Mouse (Mus musculus): ENCODE data around the gene Apaf1. TPM values are rescaled to one million over a fixed set of nuclear protein-coding genes. Genes with fewer than 3 reads are reported as not detected.
A peak's percentile ranks its signal among the peaks of the same experiment; 100 is the strongest.

Apaf1 gene
- polyA plus RNA-seq, 1 experiment from 2014 or later, result 19.7 TPM

DNA sequence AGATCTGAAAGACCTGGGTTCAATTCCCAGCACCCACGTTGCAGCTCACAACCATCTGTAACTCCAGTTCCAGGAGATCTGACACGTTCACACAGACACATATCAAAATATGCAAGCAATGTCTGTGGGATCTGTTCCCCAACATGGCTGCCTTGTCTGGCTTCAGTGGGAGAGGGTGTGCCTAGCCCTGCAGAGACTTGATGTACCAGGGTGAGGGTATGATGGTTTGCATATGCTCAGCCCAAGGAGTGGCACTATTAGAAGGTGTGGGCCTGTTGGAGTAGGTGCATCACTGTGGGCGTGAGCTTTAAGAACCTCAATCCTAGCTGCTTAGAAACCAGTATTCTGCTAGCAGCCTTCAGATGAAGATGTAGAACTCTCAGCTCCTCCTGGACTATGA, 23.4 kb upstream of the Apaf1 start:
- WGBS, result 88% methylated on average over 3 of the region's 3 CpGs
- no peak overlapping the region for H3K4me2 ChIP-seq

DNA sequence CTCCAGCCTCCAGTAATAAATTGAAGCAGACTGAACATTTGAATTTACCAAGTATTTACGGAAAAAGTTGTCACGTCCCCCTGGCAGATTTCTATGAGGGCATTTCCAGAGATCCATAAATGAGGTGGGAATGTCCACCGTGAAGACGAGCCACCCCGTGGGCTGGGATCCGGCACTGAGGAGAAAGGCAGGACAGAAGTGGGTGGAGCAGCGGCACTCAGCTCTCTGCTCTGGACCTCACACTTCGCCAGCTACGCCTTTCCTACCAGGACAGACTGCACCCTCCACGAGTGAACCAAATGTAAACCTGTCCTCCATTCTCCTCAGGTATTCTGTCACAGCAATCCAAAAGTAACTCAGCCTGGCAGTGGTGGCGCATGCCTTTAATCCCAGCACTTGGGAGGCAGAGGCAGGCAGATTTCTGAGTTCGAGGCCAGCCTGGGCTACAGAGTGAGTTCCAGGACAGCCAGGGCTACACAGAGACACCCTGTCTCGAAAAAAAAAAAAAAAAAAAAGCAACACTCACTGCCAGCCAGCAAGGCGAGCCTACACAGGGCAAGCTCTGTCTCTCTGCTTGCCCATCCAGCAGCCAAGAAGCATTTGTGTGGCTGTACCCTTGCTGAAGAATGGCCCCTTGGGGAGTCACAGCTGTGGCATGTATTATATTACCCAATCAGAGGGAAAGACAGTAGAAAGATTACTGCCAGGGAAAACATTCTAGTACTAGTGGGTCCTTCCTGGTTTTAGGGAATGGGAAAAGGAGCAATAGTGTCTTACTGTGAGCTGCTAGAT, 20.4 kb upstream of the Apaf1 start:
- H3K27ac ChIP-seq (replicated peaks), result no peak overlapping the region
- H3K9ac ChIP-seq, result no peak overlapping the region
- ATAC-seq (ENCODE audit: low FRiP score, low read depth), result no peak
- H3K4me2 ChIP-seq, result no peak overlapping the region
- 94% methylated on average over 14 of the region's 14 CpGs for WGBS
- H3K4me3 ChIP-seq, result no peak overlapping the region
- H3K9me3 ChIP-seq, result no peaks in the 10 kb centered on the region
- no peaks in the 10 kb centered on the region for H3K27me3 ChIP-seq
- H3K36me3 ChIP-seq, result peaks cover 10% of the 10 kb centered on the region; the same call in 1 of the 2 replicates
- no peaks in the 10 kb centered on the region for H3K4me1 ChIP-seq (replicated peaks)

More for the DNA sequence above, 23.4 kb upstream of the Apaf1 start:
- no peaks in the 10 kb centered on the region for H3K27me3 ChIP-seq
- no peaks in the 10 kb centered on the region for H3K4me1 ChIP-seq (replicated peaks)
- H3K36me3 ChIP-seq, result peaks cover 16% of the 10 kb centered on the region
- no peaks in the 10 kb centered on the region for H3K9me3 ChIP-seq
- H3K4me3 ChIP-seq, result no peak overlapping the region
- no peak overlapping the region for H3K27ac ChIP-seq (replicated peaks)
- no peak for ATAC-seq (ENCODE audit: low FRiP score, low read depth)
- no peak overlapping the region for H3K9ac ChIP-seq

DNA sequence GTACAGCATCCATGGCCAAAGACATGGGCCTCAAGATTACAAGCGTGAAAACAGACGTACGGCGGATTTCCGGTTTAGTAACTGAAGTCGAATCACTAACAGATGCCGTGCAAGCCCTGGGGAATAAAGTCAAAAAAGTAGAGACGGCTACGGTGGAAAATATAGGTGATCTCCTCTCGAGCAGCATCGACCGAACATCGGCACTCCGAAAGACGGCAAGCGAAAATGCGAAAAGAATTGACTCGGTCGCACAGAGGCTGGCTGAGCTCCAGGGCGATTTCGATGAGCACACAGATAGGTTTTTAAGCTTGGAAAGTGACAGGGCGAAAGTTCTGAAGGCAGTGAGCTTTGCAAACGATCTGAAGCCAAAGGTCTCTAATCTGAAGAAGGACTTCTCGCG, 19.4 kb upstream of the Apaf1 start:
- no peak for ATAC-seq (ENCODE audit: low FRiP score, low read depth)
- H3K4me1 ChIP-seq (replicated peaks), result no peaks in the 10 kb centered on the region
- peaks cover 10% of the 10 kb centered on the region; the same call in 1 of the 2 replicates for H3K36me3 ChIP-seq
- H3K4me2 ChIP-seq, result no peak overlapping the region
- H3K9ac ChIP-seq, result no peak overlapping the region
- no peaks in the 10 kb centered on the region for H3K27me3 ChIP-seq
- H3K27ac ChIP-seq (replicated peaks), result no peak overlapping the region
- WGBS, result 96% methylated on average over 25 of the region's 25 CpGs
- no peak overlapping the region for H3K4me3 ChIP-seq
- no peaks in the 10 kb centered on the region for H3K9me3 ChIP-seq

DNA sequence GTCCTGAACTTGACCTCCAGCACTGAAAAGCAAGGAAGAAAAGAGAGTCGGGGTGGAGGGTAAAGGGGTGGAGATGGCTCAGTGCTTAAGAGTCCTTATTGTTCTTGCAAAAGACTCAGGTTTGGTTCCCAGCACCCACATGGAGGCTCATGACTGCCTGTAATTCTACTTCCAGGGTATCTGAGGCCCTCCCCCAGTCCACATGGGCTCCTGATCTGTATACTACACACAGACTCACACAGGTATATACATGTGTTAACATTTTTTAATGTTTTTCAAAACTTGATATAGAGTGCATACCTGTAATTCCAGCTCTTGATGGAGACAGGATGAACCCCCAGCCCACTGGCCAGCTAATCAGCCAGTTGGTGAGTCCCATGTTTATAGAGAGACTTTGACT, 17.5 kb upstream of the Apaf1 start:
- ATAC-seq (ENCODE audit: low FRiP score, low read depth), result no peak
- WGBS, result 86% methylated on average over 1 of the region's 1 CpGs
- no peaks in the 10 kb centered on the region for H3K27me3 ChIP-seq

DNA sequence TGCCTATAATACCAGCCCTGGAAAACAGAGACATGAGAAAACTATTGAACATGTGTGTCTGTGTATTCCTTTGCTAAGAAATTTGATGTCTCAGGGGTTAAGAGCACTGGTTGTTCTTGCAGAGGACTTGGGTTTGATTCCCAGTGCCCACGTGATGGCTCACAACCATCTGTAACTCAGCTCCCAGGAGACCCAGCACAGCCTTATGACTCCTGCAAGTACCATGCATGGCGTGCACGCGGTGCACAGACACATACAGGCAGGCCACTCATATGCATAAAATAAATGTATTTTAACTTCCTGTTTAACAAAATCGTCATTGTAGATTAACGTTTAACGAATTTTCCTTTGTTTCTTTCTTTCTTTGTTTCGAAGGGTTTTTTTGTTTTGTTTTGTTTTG, 15.5 kb upstream of the Apaf1 start:
- Histone ChIP-seq H3K27ac (replicated peaks) (no peak overlapping the region), H3K4me2 (no peak overlapping the region), H3K4me1 (replicated peaks) (no peaks in the 10 kb centered on the region), H3K4me3 (no peak overlapping the region), H3K9ac (no peak overlapping the region), H3K27me3 (no peaks in the 10 kb centered on the region), H3K36me3 (peaks cover 10% of the 10 kb centered on the region), H3K9me3 (no peaks in the 10 kb centered on the region)
- no peak for ATAC-seq (ENCODE audit: low FRiP score, low read depth)
- WGBS, result 92% methylated on average over 8 of the region's 8 CpGs

More for the DNA sequence above, 17.5 kb upstream of the Apaf1 start:
- no peaks in the 10 kb centered on the region for H3K9me3 ChIP-seq
- H3K4me3 ChIP-seq, result no peak overlapping the region
- no peak overlapping the region for H3K9ac ChIP-seq
- no peak overlapping the region for H3K4me2 ChIP-seq
- H3K4me1 ChIP-seq (replicated peaks), result no peaks in the 10 kb centered on the region
- H3K27ac ChIP-seq (replicated peaks), result no peak overlapping the region
- peaks cover 10% of the 10 kb centered on the region for H3K36me3 ChIP-seq

DNA sequence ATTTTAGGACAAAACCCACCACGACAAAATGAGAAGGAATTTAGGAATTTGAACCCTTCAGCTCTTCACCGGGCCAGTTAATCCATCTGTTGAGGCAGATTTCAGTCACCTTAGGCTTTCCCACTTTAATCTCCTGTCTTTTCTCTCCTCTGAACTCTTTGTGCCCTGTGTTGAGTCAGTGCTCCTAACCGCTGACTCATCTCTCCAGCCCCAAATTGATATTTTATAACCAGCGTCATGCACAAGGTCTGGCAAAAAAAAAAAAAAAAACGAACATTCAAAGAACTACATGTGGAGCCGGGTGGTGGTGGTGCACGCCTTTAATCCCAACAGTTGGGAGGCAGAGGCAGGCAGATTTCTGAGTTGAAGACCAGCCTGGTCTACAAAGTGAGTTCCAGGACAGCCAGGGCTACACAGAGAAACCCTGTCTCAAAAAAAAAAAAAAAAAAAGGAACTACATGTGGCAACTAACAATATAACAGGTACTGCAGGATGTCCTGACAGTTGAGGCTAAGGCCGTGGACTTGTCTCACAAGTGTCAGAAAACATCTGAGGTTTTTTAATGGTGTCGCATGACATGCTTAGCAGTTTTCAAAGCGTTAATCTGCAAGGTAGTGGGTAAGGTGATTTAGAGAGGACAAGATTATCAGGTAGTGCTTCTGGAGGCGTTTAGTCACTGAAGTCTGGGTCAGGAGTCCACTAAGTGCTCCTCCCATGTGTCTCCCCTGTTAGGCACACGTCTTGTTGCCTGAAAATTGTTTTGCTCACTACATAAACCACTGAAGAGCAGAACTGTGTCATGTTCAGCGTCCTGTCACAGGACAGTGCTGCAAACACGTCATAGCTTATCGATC, 11.9 kb upstream of the Apaf1 start:
- Histone ChIP-seq H3K9me3 (no peaks in the 10 kb centered on the region), H3K4me2 (no peak overlapping the region), H3K27ac (replicated peaks) (no peak overlapping the region), H3K4me3 (no peak overlapping the region), H3K9ac (no peak overlapping the region), H3K36me3 (no peaks in the 10 kb centered on the region; the same call in 1 of the 2 replicates), H3K4me1 (replicated peaks) (no peaks in the 10 kb centered on the region), H3K27me3 (no peaks in the 10 kb centered on the region)
- 90% methylated on average over 15 of the region's 15 CpGs for WGBS
- no peak for ATAC-seq (ENCODE audit: low FRiP score, low read depth)

DNA sequence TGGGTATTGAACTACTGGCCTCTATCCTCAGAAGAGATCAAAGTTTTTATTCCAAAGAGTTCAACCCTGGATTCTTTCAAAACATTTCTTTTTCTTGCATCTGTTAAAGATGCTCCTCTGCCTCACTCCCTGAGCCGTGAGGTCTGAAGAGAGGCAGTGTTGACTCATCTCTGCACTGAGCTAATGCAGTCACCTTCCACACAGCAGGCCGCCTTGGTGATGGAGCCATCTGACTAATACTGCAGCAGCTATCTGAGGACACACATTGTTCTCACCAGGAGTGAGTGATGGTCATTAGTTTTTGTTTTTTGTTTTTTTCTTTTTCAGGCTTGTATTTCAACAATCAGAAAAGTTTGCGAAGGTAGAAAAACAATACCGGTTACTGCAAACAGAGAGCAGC, 10.2 kb upstream of the Apaf1 start:
- Histone ChIP-seq H3K4me3 (no peak overlapping the region), H3K4me1 (replicated peaks) (no peaks in the 10 kb centered on the region), H3K36me3 (no peaks in the 10 kb centered on the region; the same call in 1 of the 2 replicates), H3K9me3 (no peaks in the 10 kb centered on the region), H3K4me2 (no peak overlapping the region), H3K27ac (replicated peaks) (no peak overlapping the region), H3K9ac (no peak overlapping the region), H3K27me3 (no peaks in the 10 kb centered on the region)
- WGBS, result 86% methylated on average over 4 of the region's 4 CpGs
- ATAC-seq (ENCODE audit: low FRiP score, low read depth), result no peak

DNA sequence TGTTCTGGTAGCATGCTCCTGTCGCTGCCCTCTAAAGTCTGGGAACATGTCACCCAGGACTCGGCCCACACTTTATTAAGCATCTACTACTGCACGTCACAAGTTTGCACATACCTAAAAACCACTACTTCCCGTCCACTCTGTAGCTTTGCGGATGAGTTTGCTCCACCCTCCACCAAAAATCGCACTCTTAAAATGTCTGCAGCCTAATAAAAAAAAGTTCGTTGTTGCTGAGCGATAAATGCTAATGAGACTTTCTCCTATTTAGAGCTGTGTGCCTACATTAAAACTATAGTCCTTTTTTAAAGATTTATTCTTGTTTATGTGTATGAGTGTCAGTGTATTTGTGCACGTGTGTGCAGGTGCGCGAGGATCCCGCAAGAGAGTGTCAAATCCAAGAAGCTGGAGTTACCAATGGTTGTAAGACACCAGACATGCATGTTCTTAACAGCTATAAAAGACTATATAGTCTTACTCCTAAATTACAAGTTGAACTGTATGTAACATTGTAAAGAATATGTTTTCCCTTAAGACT, 890 bp upstream of the Apaf1 start:
- no peak for ATAC-seq (ENCODE audit: low FRiP score, low read depth)
- Histone ChIP-seq H3K36me3 (0 out of 2 replicates have a peak, but pooled peaks cover under 1% of the 10 kb centered on the region), H3K27me3 (no peaks in the 10 kb centered on the region), H3K4me1 (replicated peaks) (peaks cover 14% of the 10 kb centered on the region), H3K9ac (peak overlapping the region; percentile 63), H3K4me3 (peak overlapping the region; percentile 94), H3K27ac (replicated peaks) (peak overlapping the region; percentile 90), H3K9me3 (no peaks in the 10 kb centered on the region), H3K4me2 (peak overlapping the region; percentile 78)
- 43% methylated on average over 12 of the region's 12 CpGs for WGBS

DNA sequence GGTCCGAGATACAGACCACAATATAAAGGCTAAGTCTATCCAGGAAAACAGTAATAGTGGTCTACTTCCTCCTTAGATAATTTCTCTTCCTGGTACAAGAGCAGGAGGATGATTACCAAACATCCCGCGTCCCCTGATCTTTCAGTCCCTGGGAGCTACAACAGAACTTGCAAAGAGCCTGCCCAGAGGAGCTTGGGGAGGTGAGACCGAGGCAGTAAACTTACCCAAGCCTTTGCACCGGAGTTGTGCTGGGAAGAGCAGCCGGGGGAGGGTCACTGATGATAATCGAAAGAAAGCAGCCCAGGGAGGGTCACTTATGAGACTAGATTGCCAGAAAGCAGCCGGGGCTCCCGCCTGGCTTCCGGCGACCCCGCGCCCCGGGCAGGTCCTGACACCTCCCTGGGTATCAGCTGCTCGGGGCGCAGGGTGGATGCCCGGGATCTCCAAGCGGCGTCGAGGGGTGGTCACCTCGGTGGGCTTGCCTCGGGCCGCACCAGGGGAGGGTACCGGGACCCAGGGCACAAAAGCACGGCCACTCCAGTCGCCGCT, 537 bp downstream of the Apaf1 start:
- H3K27me3 ChIP-seq, result no peaks in the 10 kb centered on the region
- peak; percentile 55 for ATAC-seq (ENCODE audit: low FRiP score, low read depth)
- H3K9ac ChIP-seq, result peak overlapping the region; percentile 90
- peaks cover 14% of the 10 kb centered on the region for H3K4me1 ChIP-seq (replicated peaks)
- peak overlapping the region; percentile 78 for H3K4me2 ChIP-seq
- H3K9me3 ChIP-seq, result no peaks in the 10 kb centered on the region
- peaks cover 7% of the 10 kb centered on the region; the same call in 1 of the 2 replicates for H3K36me3 ChIP-seq
- H3K4me3 ChIP-seq, result peak overlapping the region; percentile 94
- WGBS, result under 1% methylated on average over 27 of the region's 27 CpGs
- H3K27ac ChIP-seq (replicated peaks), result peak overlapping the region; percentile 90

DNA sequence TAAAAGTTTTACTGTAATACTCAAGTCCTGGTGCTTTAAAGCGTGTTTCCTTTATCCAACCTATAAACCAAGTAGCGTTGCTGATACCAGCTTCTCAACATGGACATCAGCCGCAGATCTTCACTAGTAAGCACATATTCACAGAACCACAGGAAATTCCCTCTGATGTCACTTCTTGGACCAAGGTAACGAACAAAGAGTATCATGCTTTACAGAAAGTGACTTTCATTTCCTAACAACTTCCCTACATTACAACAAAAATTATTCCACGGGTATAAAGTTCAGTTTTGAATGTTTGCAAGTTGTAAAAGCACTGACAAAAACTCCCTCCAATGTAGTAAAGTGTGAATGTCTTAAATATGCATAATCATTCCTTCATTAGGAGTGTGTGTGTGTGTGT, 2.0 kb downstream of the Apaf1 start:
- Histone ChIP-seq H3K9ac (no peak overlapping the region), H3K36me3 (peaks cover 12% of the 10 kb centered on the region), H3K27ac (replicated peaks) (no peak overlapping the region), H3K4me2 (0 out of 2 replicates have a peak overlapping the region, but pooled peaks have one; percentile 17), H3K4me1 (replicated peaks) (peaks cover 14% of the 10 kb centered on the region), H3K4me3 (no peak overlapping the region), H3K9me3 (no peaks in the 10 kb centered on the region), H3K27me3 (no peaks in the 10 kb centered on the region)
- WGBS, result 88% methylated on average over 5 of the region's 5 CpGs
- no peak for ATAC-seq (ENCODE audit: low FRiP score, low read depth)

DNA sequence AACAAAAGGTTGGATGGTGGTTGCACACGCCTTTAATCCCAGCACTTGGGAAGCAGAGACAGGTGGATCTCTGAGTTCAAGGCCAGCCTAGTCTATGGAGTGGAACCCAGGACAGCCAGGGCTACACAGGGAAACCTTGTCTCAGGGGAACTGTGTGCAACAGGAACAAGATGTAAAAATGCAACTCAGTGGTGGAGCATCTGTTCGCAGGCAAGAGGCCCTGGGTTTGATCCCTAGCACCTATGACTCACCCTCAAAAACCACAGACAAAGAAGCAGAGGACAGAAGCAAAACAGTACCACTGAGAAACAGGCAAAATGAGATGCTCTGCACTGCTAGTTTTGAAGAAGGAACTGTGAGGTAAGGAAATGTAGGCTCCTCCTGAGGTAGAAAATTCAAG, 5.9 kb downstream of the Apaf1 start:
- no peak overlapping the region for H3K4me3 ChIP-seq
- WGBS, result 96% methylated on average over 2 of the region's 2 CpGs
- no peaks in the 10 kb centered on the region for H3K9me3 ChIP-seq
- H3K4me2 ChIP-seq, result no peak overlapping the region
- H3K27me3 ChIP-seq, result no peaks in the 10 kb centered on the region
- no peak for ATAC-seq (ENCODE audit: low FRiP score, low read depth)
- no peak overlapping the region for H3K27ac ChIP-seq (replicated peaks)
- H3K36me3 ChIP-seq, result peaks cover 18% of the 10 kb centered on the region
- peaks cover 9% of the 10 kb centered on the region for H3K4me1 ChIP-seq (replicated peaks)
- no peak overlapping the region for H3K9ac ChIP-seq

DNA sequence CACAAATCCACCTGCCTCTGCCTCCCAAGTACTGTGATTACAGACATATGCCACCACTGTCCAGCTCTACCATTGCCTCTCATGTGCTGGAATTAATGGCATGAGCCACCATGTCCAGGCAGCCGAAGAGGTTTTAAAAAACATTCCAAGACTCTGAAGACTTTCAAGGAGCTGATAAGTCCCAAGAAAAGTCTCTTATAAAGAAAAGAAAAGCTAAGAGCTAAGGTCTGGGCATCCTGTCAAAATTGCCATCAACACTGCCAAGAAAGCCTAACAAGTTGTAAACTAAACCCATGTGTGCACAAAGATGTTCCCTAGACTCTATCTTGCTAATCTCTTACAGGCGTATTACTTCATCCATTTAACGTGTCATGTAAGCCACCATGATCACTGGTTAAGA, 9.2 kb downstream of the Apaf1 start:
- Histone ChIP-seq H3K4me2 (no peak overlapping the region), H3K27ac (replicated peaks) (no peak overlapping the region), H3K9ac (no peak overlapping the region), H3K36me3 (peaks cover 20% of the 10 kb centered on the region), H3K27me3 (no peaks in the 10 kb centered on the region), H3K4me3 (no peak overlapping the region), H3K4me1 (replicated peaks) (no peaks in the 10 kb centered on the region), H3K9me3 (no peaks in the 10 kb centered on the region)
- no peak for ATAC-seq (ENCODE audit: low FRiP score, low read depth)
- 89% methylated on average over 3 of the region's 3 CpGs for WGBS
